Mouse (Mus musculus) layer of hippocampus, adult 9-11 months (tissue): ENCODE measurements around the gene Bmf.

ENCODE experiments used
- DNase-seq: peaks from one replicate; pipeline ENCODE4 v3.0.0; 2022

The Bmf gene

DNA sequence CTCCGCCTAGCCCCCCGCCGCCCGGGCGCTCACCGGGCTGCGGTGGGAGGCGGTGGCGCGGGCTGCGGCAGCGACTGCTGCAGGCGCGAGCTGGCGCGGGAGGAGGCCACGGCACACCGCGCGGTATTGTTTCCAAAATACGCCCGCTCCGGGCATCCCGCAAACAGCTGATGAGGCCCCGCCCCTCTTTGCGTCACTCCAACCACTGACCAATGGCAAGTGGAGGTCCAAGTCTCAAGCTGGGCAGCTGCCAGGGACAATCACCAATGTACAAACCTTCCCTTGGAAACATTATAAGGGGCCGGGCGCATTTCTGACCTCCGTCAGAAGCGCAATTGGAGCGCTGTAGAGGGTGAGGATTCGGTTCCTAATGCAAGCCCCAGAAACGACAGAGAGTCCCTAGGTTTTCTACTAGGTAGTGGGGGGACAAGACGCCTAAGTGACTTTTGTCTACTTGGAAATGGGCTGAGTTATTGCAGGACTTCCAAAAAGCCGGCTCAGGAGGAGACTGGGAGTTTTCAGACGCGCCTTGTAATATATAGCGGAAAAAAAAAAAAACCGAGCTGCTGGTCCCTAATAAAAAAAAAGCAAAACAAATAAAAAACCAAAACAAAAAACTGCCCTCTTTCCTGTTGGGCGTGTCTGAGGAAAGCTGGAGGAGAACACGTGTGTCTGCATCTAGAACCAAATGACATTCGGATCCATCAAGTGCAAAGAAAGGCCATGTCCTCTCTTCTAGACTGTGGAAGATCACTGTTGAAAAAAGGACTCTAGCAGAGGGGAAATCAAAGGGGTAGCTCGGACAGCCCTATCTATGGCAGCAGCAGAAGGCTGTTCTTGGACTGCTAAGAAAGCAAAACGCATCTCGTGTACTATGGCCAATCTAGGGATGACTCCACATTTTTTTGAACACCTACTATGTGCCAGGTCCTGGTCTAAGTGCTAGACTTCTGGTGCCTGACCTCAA is at the start of gene Bmf:
Gene Bmf (minus strand): TSS at position 181 of the 967 bp plus-strand sequence.
- DNase-seq: peak; percentile 97

DNA sequence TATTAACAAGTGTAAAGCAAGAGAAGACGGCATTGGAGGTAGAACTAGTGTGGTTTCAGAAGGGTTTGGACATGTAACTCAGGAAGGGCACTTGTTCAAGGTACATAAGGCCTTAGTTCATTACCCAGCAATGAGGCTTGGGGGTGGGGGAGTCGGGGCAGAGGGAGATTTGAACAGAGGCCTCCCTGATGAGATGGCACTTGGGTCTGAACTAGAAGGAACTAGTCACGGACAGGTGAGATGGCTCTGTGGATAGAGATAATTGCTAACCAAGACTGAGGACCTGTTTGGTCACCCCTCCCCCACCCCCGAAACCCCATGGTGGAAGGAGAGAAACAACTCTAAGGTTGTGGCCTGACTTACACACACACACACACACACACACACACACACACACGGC is 49.6 kb upstream of the Bmf start:
- DNase-seq: no peak

DNA sequence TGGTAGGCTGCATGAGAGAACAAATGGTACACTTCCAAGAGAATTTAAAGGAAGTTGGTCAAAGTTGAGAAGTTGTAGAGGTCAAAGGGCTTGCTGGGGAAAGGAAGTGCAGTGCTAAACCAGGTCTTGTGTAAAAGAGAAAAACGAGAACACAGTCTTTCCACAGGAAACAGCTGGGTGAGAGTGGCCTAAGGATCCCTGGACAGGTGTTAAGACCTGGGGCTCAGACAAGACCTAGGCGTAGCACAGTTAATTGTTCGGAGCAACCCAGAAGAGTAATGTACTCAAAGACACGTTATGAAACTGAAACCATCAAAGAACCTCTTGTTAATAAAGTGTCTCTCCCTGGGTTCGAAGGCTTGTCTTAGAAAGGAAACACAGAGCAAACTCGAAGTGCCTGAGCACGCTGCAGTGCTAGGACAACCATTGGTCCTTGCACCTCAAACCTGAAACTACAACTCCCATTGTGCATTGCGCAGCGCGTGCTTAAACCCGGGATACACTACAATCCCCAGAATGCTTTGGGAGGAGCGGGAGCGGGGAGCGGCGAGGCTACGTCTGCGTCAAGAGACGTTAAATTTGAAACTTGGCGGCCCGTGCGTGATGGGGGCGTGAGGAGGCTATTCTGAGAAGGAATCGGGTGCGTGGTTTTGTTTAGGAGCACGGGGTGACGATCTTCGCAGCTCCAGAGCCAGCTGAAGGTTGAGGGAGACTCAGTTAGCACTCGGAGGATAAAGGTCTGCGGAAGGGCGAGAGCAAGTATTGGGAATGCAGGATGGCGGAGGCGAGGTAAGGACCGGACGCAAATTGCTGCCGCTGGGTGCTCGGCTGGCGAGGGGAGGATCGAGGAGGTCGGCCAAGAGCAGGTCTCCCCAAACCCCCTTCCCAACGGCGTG is 48.4 kb upstream of the Bmf start, which contains the start of gene Bub1b:
Gene Bub1b (plus strand): TSS at position 539 of the 896 bp plus-strand sequence.
- peak; percentile 89 for DNase-seq

DNA sequence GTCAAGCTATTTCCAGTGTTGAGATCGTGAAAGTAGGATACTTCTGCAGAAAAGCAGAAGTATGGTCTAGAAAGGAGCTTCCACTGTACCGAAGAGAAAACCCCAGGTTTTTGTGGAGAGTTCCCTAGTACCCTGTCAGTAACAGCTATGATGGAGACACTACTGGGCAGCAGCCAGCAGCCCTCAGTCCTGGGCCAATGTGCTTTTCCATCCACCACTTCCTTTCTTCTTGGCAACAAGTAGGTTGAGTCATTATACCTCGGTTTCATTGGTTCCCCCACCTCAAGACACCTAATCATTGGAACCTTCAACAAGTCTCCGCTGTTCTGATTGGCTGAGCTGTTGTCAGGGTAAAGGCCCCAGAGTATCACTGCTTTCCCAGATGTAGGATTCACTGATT is 41.6 kb upstream of the Bmf start:
- no peak for DNase-seq

DNA sequence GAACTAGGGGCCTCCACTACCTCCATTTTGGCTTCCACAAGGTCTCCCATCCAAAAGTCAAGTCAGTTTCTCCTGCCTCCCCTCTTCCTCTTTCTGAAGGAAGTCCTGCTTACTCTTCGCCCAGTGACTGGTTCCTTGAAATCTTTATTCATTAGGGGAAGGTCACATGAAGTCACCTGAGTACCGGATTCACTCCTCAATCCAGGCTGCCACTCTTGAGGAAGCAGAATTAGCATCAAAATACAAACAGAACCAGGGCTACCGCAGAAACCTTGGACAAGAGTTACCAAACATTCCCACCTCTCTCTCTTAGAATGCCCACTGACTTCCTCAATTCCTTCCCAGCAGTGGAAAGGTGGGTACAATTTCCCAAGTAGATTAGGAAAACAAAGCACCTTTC is 38.2 kb upstream of the Bmf start:
- DNase-seq: no peak

DNA sequence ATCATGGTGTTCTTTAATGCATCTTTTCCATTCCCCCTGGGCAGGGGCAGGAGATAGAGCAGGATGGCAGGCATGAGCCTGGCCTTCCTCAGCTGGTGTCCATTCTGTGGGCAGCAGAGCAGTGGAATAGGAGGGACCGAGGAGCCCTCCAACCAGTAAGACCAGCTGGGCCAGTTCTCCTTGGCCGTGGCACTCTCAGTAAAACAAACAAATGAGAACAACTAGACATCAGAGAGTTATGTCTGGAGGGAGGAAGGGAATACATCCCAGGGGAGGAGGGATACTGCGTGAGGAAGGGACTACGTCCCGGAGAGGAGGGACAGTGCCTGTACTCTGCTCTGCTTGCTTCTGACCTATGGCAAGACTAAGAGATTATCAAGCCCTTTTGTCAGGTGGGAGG is 36.5 kb upstream of the Bmf start:
- DNase-seq: no peak

DNA sequence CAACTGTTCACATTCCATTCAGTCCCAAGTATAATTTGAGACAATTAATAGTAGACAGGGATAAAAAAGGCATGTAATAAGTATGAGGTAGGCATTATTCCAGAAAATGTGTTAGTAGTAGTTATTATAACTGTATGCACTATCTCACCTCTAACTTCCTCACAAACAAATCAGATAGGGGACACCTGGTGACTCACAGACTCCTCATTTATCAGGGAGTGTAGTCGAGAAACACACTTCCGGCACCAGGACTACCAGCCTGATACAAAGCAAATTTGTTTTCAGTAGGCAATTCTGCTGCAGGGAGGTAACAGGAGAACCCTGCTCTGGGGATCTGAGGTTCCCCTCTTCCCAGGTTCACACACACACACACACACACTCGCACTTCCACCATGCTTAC is 23.6 kb upstream of the Bmf start:
- no peak for DNase-seq

DNA sequence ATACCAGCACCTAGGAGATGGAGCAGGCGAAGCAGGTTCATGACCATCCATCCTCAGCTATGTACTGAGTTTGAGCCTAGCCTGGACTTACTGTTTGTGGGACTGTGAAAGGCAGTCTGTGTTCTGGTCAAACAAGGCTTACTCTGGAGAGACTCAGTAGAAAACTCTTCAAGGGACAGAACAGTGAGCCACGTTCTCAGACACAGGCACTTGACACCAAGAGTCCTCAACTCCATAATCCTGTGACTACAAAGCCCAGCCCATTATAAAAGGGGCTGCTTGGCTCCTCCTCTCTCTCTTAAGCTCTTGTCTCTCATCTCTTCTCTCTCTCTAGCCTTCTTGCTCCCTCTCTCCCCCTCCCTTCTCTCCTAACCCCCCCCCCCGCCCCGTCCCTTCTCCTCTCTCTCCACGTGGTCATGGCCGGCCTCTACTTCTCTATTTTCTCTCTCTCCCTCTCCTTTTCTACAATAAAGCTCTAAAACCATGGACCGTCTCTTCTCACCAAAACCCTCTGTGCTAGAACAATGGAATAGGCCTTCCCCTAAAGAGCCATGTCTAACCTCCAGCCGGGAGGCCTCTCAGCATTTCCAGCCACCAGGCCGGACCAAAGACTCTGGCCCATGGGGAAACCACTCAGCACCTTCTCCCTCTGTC is 22.8 kb upstream of the Bmf start:
- no peak for DNase-seq

DNA sequence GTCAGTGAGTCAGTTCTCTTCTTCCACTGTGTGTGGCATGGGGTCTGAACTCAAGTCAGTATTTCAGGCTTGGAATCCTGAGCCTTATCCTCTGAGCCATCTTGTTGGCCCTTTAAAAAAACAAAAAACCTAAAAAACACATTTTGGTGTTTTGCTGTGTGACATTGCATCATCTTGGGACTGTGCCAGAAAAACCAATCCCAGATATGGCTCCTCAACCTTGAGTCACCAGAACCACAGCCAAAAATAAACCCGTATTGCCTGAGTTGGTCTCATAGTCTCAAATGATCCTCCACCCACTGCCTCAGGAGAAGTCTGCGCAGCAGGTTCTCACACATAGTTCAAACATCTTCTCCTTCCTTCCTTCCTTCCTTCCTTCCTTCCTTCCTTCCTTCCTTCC is 21.5 kb upstream of the Bmf start:
- no peak for DNase-seq

DNA sequence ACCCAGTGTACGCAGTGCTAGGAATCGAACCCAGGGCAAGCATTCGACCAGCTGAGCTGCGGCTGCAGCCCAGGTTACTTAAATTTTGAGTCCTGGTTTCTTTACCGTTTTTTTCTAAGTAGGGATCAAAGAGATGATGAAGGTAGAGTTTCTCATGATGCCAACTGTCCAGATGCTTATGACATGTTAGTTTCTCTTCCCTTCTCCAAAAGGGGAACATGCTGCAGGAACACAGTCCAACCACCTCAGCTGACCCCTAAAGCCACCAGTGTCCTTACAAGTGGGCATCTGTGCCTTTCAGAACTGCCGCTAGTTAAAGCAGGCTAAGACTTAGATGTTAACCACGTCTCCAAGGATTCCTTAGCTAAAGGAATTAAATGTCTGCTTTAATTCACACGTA is 17.7 kb upstream of the Bmf start:
- DNase-seq: no peak

DNA sequence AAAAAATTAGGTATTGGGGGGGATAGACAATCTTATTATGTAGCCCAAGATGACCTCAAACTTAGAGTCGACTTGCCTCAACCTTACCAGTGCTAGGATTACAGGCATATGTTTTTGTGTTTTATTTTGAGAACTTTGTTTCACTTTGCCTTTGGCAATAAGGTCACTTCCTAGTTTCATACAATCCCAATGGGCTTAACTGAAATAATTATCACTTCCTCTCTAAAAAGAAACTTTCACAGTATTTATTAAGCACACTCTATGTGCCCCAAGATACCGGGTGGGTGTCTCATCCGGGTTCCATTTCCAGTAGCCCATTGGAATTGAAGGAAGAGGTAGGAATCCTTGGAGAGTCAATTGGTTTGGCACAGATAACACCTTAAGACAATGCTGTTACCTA is 12.9 kb upstream of the Bmf start:
- DNase-seq: no peak

DNA sequence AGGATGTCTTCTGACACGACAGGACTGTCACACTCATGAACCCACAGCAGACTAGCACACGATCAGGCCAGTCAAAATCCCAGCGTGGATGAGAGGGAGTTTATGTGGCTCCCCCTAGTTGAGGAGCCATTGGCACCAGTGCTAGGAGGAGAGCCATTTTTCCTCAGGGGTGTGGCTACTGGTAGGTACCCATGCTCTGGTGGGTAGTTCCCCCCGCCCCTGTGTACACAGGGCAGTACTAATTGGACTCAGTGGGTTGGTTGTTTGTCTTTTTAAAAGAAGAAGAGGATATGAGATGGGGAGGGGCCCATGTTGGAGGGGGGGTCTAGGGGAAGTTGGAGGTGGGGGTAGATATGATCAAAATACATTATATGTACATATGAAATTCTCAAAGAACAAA is 12.5 kb upstream of the Bmf start:
- DNase-seq: no peak

DNA sequence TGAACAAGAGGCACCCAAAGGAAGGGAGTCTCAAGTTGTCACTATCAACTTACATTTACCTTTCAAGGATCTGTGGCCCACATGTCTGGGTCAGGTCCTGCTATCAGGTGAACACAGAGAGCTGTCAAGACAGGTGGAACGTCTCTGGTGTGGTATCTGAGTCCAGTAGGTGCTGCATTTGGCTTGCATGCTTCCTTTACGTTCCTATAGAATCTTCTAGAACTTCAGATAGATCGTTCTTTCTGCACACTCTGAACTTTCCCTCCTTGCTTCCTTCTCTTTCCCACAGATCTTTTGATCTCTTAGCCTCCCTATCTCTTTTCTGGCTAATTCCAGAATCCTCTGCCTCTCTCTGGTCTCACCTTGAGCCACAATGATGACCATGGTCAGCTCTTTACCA is 8.9 kb upstream of the Bmf start:
- DNase-seq: no peak

DNA sequence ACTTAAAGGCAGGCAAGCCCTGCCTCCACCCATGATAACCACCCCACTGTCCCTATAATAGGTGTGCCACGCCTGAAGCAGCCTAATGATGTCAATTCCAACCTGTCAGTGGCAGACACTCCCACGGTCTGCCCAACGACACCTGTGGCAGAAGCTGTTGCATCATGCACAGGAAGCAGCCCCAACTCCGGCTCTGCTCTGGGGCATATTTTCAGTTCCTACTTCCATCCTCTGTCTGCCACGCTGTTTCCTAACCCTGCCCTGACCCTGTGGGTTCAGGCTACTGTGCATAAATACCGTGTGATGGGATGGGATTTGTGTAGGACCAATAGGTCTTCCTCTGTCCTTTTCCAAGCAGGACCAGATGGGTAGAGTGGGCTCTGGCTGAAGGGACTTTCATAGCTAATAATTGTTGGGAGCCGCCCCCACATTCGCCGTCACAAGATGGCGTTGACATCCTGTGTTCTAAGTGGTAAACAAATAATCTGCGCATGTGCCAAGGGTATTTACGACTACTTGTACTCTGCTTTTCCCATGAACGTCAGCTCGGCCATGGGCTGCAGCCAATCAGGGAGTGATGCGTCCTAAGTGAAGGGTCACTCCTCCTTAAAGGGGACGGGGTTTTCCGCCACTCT is 5.0 kb upstream of the Bmf start:
- peak; percentile 82 for DNase-seq

DNA sequence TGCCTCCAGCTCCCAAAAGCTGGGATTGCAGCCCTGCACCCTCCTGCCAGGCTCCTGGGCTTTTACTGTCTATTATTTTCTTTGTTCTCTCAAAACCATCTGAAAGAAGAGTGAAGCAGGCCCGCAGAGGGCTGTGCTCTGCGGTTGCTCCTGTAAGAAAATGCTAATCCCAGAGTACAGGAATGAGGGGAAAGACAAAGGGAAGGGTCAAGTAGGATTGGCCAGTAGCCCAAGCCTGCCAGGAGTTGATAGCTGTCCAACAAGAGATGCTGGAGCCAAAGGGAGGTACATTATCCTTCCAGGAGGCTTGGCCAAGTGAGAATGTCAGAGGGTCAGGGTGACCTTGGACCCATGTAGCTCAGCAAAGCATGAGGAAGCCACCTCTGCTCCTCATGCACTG is 2.1 kb upstream of the Bmf start:
- no peak for DNase-seq

DNA sequence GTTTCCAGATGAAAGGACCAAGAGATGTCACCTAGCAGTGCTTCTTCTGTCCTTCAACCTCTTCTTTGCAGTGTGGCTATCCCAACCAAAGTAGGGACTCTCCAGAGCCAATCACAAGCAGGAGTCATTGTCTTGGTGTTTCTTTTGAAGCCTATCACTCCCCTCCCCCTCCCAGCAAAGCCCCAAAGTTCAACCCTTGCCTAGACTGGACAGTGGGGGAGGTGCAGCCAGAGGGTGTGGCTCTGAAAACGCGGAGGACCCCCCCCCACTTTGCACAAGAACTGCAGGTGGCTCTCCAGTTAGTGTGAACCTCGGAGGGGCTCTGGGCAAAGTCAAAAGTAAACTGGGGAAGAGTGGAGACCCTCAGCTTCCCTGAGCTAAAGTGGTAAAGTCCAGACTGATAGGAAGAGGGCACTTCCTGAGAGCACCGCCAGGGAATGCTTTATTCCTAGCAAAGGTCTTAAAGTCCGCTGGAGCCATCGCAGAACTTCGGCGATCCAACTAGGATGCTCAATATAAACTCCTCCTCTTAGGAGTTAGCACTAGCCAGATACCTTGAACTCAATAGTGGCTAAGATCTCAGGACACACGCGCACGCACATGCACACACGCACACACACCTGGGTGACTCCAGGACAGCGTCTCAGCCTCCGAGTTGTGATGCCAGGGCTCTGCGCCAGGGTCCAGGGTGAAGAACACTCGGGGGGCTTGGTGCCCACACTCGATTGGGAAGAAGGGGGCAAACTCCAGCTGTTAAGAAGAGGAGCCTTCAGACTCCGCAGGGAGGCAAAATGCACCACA is 866 bp downstream of the Bmf start:
- DNase-seq: no peak

DNA sequence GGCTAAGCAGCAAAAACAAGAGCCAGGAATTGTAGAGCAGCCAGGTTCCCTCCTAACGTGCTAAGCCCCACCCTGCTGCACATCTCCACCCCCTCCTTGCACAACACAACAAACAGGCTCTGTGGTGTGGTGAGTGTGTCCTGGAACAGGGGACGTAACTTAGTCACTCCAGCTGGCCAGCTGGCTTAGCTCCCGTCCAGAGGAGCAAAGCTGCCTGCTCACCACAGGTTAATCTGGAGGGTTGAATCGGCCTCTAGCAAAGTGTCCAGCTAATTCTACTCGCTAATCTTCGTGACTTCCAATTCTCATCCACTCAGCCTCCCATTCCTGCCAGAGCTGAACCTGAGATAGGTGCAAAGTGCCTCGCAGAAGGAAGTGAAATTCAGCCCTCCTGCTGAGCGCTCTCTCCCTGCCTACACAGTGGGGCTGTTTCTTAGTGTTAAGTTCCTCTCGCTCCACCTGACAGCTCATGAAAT is 1.9 kb downstream of the Bmf start:
- DNase-seq: no peak

DNA sequence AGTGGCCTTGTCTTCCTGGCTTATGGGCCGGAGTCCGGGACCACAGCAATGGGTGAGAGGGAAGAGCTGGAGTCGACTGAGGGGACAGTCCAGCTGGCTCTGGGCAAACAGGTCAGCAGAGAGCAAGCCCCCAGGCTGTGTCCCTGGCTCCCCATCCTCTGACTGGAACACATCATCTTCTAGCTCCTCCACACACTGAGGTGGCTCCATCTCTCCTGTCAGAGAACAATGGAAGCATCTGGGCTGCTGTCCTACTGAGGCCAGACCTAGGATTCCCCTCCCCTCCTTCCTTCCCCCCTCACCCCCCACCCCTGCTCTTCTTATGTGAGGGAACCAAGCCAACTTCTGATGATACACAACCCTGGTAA is 2.7 kb downstream of the Bmf start:
- DNase-seq: no peak

DNA sequence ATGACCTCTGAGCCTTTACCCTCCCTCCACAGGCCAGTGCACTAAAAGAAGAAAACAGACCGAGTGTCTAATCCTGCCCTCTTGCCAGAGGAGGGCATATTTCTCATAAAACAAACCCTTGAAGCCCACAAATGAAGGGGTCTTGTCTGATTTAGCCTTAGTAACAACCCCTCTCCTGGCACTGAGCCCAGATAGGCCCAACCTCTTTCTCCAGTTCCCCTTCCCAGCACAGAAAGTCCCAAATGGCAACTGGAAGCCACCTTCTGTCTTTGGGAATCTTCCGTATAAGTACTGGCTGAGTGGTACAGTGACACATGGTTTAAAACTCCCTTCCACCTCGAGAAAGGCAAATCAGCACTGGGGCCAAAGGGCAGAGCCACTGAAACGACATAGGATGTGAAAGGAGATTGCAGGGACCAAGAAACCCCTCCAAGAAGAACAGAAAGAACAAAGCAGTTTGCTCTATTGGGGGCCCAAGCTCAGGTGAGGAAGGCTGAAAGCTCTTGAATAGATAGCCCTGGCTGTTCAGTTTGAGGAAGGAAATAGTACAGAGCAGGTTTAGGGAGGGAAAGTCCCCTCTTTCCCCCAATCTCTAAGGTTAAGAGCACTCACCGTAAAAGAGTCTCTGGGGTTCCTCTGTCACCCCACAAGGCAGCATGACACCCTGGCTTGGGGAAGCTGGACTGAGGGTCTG is 3.2 kb downstream of the Bmf start:
- DNase-seq: no peak

DNA sequence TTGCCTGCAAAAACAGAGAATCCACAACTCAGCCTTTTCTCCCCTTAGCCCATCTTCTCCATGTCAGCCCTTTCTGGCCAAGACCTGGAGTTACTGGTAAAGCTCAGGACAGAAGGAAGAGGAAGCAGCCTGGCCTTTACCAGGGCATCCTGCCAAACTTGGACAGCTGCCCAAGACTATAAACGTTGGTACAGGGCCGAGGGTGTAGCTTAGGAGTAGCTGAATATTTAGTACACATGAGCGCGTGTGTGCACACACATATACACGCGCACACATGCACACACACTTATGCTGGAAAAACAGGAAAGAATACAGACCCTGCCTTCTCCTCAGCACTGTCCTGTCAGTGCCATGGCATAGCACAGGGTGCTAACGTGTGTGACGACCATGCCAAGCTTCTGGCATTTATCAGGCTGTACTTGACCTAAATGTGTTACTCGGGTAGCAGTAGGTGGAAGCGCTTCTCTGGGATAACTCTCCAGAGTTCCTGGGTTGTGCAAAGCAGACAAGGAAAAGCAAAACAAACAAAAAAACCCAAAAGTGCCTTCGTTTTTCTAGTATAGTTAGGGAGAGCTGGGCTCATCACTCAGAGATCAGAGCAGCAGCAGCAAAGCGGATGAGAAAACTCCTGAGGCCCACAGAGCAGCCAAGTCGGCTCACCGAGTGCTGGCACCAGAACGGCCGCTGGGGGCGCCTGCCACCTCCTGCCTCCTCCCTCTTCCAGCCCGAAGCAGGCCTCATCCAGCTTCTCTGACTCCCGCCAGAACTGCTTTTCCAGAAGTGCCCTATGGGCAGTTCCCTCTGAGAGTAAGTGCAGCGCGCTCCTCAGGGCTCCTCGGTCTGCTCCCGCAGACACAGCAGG is 4.0 kb downstream of the Bmf start:
- DNase-seq: peak; percentile 87
